Mouse (Mus musculus): Measurements from ENCODE around the gene Mapkap1. TPM values are rescaled to one million over a fixed set of nuclear protein-coding genes. Genes with fewer than 3 reads are reported as not detected.
A peak's percentile ranks its signal among the peaks of the same experiment; 100 is the strongest.

Gene Mapkap1
- polyA plus RNA-seq, 1 experiment from 2014 or later, result 72.9 TPM

GRCm38 (mm10) chr2:34373886-34374285 is 32.7 kb upstream of the Mapkap1 start:
- Histone ChIP-seq H3K9ac (ENCODE audit: low read depth, low read length) (no peak overlapping the region), H3K27me3 (replicated peaks; ENCODE audit: control insufficient read depth, insufficient read depth, low read length) (0 out of 2 replicates have a peak, but pooled peaks cover 4% of the 10 kb centered on the region), H3K4me1 (ENCODE audit: control insufficient read depth, insufficient read depth, low read length) (peaks cover 10% of the 10 kb centered on the region; the same call in 1 of the 2 replicates), H3K9me3 (ENCODE audit: control insufficient read depth, low read length) (no peaks in the 10 kb centered on the region), H3K4me3 (ENCODE audit: low read length) (no peak overlapping the region), H3K27ac (ENCODE audit: low read length) (no peak overlapping the region), H3K4me2 (ENCODE audit: low read depth, low read length) (no peak overlapping the region), H3K36me3 (ENCODE audit: control insufficient read depth, insufficient read depth, low read length) (no peaks in the 10 kb centered on the region)
- 49% methylated on average over 3 of the region's 3 CpGs for WGBS
- ATAC-seq, result no peak

DNA sequence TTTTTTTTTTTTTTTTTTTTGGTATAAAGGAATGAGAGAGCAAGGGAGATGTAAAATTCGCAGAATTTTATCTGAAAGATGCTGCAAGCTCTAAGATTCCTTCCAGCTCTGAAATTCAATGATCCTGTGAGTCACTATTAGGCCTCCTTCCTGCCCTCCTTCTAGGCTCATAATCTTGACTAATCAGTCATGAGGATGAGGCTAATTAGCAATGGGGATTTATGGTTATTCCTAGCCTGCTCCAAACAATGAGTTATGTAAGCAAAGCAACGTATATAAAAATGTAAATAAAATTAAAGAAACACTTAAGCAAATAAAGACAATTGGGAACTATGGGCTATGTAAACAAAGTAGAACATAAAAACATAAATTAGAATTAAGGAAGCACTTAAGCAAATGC is 32.2 kb upstream of the Mapkap1 start:
- Histone ChIP-seq H3K9me3 (ENCODE audit: control insufficient read depth, low read length) (no peaks in the 10 kb centered on the region), H3K4me1 (ENCODE audit: control insufficient read depth, insufficient read depth, low read length) (peaks cover 10% of the 10 kb centered on the region; the same call in 1 of the 2 replicates), H3K9ac (ENCODE audit: low read depth, low read length) (no peak overlapping the region), H3K4me2 (ENCODE audit: low read depth, low read length) (no peak overlapping the region), H3K4me3 (ENCODE audit: low read length) (no peak overlapping the region), H3K36me3 (ENCODE audit: control insufficient read depth, insufficient read depth, low read length) (no peaks in the 10 kb centered on the region), H3K27me3 (replicated peaks; ENCODE audit: control insufficient read depth, insufficient read depth, low read length) (0 out of 2 replicates have a peak, but pooled peaks cover 4% of the 10 kb centered on the region), H3K27ac (ENCODE audit: low read length) (no peak overlapping the region)
- 56% methylated on average over 2 of the region's 2 CpGs for WGBS
- no peak for ATAC-seq

GRCm38 (mm10) chr2:34378930-34379329 is 27.6 kb upstream of the Mapkap1 start:
- H3K27ac ChIP-seq (ENCODE audit: low read length), result no peak overlapping the region
- H3K27me3 ChIP-seq (replicated peaks; ENCODE audit: control insufficient read depth, insufficient read depth, low read length), result no peaks in the 10 kb centered on the region
- H3K9ac ChIP-seq (ENCODE audit: low read depth, low read length), result no peak overlapping the region
- WGBS, result 94% methylated on average over 2 of the region's 2 CpGs
- no peak for ATAC-seq
- no peaks in the 10 kb centered on the region for H3K36me3 ChIP-seq (ENCODE audit: control insufficient read depth, insufficient read depth, low read length)
- no peaks in the 10 kb centered on the region for H3K9me3 ChIP-seq (ENCODE audit: control insufficient read depth, low read length)
- no peak overlapping the region for H3K4me3 ChIP-seq (ENCODE audit: low read length)
- no peaks in the 10 kb centered on the region for H3K4me1 ChIP-seq (ENCODE audit: control insufficient read depth, insufficient read depth, low read length)
- no peak overlapping the region for H3K4me2 ChIP-seq (ENCODE audit: low read depth, low read length)

DNA sequence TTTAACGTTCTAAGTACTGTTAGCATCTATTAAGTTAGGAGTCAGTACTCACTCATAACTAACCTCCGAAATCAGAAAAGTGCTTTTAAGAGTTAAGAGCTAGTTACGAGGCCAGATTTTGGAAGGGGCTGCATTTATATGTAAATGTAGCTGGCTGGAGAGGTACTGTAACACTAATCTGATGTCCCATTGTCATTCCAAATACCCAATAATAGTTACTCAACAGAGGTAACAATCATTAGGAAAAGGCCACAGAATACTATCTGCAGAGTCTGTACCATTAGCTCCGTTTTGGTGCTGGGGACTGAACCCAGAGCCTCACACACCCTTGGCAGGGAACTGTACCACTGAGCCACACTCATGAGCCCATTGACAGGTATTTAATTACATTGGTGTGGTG is 7.0 kb upstream of the Mapkap1 start:
- ATAC-seq, result no peak
- H3K27ac ChIP-seq (ENCODE audit: low read length), result no peak overlapping the region
- no peak overlapping the region for H3K9ac ChIP-seq (ENCODE audit: low read depth, low read length)
- H3K4me2 ChIP-seq (ENCODE audit: low read depth, low read length), result no peak overlapping the region
- no peaks in the 10 kb centered on the region for H3K36me3 ChIP-seq (ENCODE audit: control insufficient read depth, insufficient read depth, low read length)
- H3K27me3 ChIP-seq (replicated peaks; ENCODE audit: control insufficient read depth, insufficient read depth, low read length), result no peaks in the 10 kb centered on the region
- 64% methylated on average over 4 of the region's 4 CpGs for WGBS
- H3K9me3 ChIP-seq (ENCODE audit: control insufficient read depth, low read length), result no peaks in the 10 kb centered on the region
- H3K4me3 ChIP-seq (ENCODE audit: low read length), result no peak overlapping the region
- no peaks in the 10 kb centered on the region for H3K4me1 ChIP-seq (ENCODE audit: control insufficient read depth, insufficient read depth, low read length)

DNA sequence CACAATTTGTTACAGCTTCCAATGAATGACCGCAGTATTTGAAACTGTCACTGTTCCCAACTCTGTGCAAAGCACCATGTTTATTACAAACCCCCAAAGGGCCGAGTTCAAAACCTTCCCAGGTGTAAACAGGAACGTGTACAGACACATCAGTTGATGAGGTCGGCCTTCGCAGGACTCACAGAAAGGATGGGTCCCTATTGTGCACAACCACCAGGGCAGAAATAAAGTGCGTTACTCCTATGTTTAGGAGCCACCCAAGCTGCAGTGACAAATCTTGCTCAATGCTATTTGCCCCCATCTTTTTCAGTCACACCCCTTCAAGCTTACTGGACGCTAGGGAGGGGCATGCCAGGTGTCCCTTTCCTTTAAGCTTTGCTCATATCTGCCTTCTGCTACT is 1.0 kb downstream of the Mapkap1 start:
- H3K9ac ChIP-seq (ENCODE audit: low read depth, low read length), result peak overlapping the region; percentile 94
- H3K27me3 ChIP-seq (replicated peaks; ENCODE audit: control insufficient read depth, insufficient read depth, low read length), result no peaks in the 10 kb centered on the region
- no peaks in the 10 kb centered on the region for H3K36me3 ChIP-seq (ENCODE audit: control insufficient read depth, insufficient read depth, low read length)
- peak overlapping the region; percentile 91 for H3K4me3 ChIP-seq (ENCODE audit: low read length)
- H3K4me1 ChIP-seq (ENCODE audit: control insufficient read depth, insufficient read depth, low read length), result peaks cover 11% of the 10 kb centered on the region
- ATAC-seq, result no peak
- WGBS, result 42% methylated on average over 7 of the region's 7 CpGs
- no peaks in the 10 kb centered on the region for H3K9me3 ChIP-seq (ENCODE audit: control insufficient read depth, low read length)
- H3K27ac ChIP-seq (ENCODE audit: low read length), result 0 out of 2 replicates have a peak overlapping the region, but pooled peaks have one; percentile 72
- peak overlapping the region; percentile 68 for H3K4me2 ChIP-seq (ENCODE audit: low read depth, low read length)

DNA sequence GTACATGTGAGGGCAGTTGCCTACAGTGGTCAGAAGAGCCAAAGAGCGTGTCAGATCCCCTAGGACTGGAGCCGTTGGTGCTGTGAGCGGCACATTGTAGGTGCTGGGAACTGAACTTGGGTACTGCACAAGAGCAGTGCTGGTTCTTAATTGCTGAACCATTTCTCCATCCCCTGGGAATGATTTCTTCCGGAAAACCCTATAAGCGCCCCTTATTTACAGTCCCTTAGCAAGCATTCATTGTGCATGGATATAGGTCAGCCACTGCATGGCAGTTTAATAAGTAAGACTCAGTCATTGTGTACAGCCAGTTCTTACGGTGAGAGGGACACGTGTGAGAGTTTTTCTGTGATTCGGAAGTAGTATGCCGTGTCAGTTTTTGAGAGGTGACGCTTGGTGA is 1.8 kb downstream of the Mapkap1 start:
- Histone ChIP-seq H3K9ac (ENCODE audit: low read depth, low read length) (no peak overlapping the region), H3K27me3 (replicated peaks; ENCODE audit: control insufficient read depth, insufficient read depth, low read length) (no peaks in the 10 kb centered on the region), H3K9me3 (ENCODE audit: control insufficient read depth, low read length) (no peaks in the 10 kb centered on the region), H3K27ac (ENCODE audit: low read length) (no peak overlapping the region), H3K4me2 (ENCODE audit: low read depth, low read length) (no peak overlapping the region), H3K4me1 (ENCODE audit: control insufficient read depth, insufficient read depth, low read length) (peaks cover 11% of the 10 kb centered on the region), H3K36me3 (ENCODE audit: control insufficient read depth, insufficient read depth, low read length) (no peaks in the 10 kb centered on the region), H3K4me3 (ENCODE audit: low read length) (no peak overlapping the region)
- no peak for ATAC-seq
- WGBS, result 93% methylated on average over 10 of the region's 10 CpGs

- WGBS, result 61% methylated on average over 5 of the region's 5 CpGs
- H3K36me3 ChIP-seq (ENCODE audit: control insufficient read depth, insufficient read depth, low read length), result no peaks in the 10 kb centered on the region
- H3K9ac ChIP-seq (ENCODE audit: low read depth, low read length), result no peak overlapping the region
- no peak overlapping the region for H3K4me2 ChIP-seq (ENCODE audit: low read depth, low read length)
- no peak for ATAC-seq
- no peaks in the 10 kb centered on the region for H3K9me3 ChIP-seq (ENCODE audit: control insufficient read depth, low read length)
- H3K4me1 ChIP-seq (ENCODE audit: control insufficient read depth, insufficient read depth, low read length), result peaks cover 11% of the 10 kb centered on the region
- H3K4me3 ChIP-seq (ENCODE audit: low read length), result no peak overlapping the region
- no peaks in the 10 kb centered on the region for H3K27me3 ChIP-seq (replicated peaks; ENCODE audit: control insufficient read depth, insufficient read depth, low read length)
- no peak overlapping the region for H3K27ac ChIP-seq (ENCODE audit: low read length)
Observed at GRCm38 (mm10) chr2:34409741-34410340, 3.3 kb downstream of the Mapkap1 start.

- Histone ChIP-seq H3K4me3 (ENCODE audit: low read length) (no peak overlapping the region), H3K4me1 (ENCODE audit: control insufficient read depth, insufficient read depth, low read length) (0 out of 2 replicates have a peak, but pooled peaks cover 3% of the 10 kb centered on the region), H3K9ac (ENCODE audit: low read depth, low read length) (no peak overlapping the region), H3K4me2 (ENCODE audit: low read depth, low read length) (no peak overlapping the region), H3K36me3 (ENCODE audit: control insufficient read depth, insufficient read depth, low read length) (no peaks in the 10 kb centered on the region), H3K27ac (ENCODE audit: low read length) (no peak overlapping the region), H3K9me3 (ENCODE audit: control insufficient read depth, low read length) (no peaks in the 10 kb centered on the region), H3K27me3 (replicated peaks; ENCODE audit: control insufficient read depth, insufficient read depth, low read length) (no peaks in the 10 kb centered on the region)
- WGBS, result 43% methylated on average over 1 of the region's 1 CpGs
- ATAC-seq, result no peak
Observed at GRCm38 (mm10) chr2:34420256-34420655, 13.7 kb downstream of the Mapkap1 start.

DNA sequence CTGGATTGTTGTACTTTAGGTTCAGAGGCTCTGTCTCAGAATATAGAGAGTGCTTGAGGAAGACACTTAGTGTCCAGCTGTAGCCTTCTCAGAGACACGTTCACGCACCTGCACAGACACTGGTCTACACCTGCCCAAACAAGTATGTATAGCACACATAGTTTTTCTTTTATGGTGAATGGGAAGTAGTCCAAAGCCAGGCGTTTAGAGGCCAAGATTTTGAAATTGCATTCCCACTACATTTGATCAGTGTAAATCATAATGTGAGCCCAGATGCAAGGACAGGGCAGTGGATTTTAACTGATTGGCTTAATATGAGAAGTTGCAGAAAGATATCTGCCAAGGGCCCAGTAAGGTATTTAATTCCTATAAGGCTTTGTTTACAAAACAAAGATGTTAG is 17.6 kb downstream of the Mapkap1 start:
- ATAC-seq, result no peak
- no peak overlapping the region for H3K4me3 ChIP-seq (ENCODE audit: low read length)
- H3K27ac ChIP-seq (ENCODE audit: low read length), result no peak overlapping the region
- WGBS, result 88% methylated on average over 3 of the region's 3 CpGs
- no peak overlapping the region for H3K4me2 ChIP-seq (ENCODE audit: low read depth, low read length)
- H3K27me3 ChIP-seq (replicated peaks; ENCODE audit: control insufficient read depth, insufficient read depth, low read length), result no peaks in the 10 kb centered on the region
- no peaks in the 10 kb centered on the region; the same call in 1 of the 2 replicates for H3K4me1 ChIP-seq (ENCODE audit: control insufficient read depth, insufficient read depth, low read length)
- no peak overlapping the region for H3K9ac ChIP-seq (ENCODE audit: low read depth, low read length)
- H3K9me3 ChIP-seq (ENCODE audit: control insufficient read depth, low read length), result no peaks in the 10 kb centered on the region
- no peaks in the 10 kb centered on the region for H3K36me3 ChIP-seq (ENCODE audit: control insufficient read depth, insufficient read depth, low read length)

Measured in intestine, embryonic 16.5 days (tissue).